Mouse (Mus musculus): ENCODE data around the gene Cmss1. TPM values are rescaled to one million over a fixed set of nuclear protein-coding genes. Genes with fewer than 3 reads are reported as not detected.

The Cmss1 gene
- polyA plus RNA-seq, 1 experiment, result 36.3 TPM

DNA sequence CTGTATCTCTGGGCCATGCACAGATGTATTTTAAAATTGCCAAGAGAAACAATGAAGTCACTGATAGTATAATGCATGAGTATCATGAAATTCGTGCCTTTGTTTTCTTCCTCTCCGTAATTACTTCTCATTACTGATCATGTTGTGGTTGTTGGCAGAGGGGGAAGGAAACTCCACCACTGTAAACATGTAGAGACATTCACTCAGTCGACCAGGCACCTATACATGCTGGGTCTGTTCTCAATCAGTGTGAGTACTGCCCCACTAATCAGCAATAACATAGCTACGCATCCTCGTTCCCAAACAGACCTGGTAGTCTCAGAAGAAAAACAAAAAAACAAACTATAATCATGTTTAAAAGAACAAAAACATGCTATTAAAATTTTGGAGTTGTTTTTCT, 103.9 kb downstream of the Cmss1 start:
- no peak for TF ChIP-seq GATA1 (IDR thresholded peaks at IDR 0.05; ENCODE audit: borderline replicate concordance, low read length)
- no peak for TF ChIP-seq FLI1 (IDR thresholded peaks at IDR 0.05; ENCODE audit: low read length)
- Histone ChIP-seq H3K9me3 (no peaks in the 10 kb centered on the region), H3K4me3 (replicated peaks) (no peak overlapping the region), H3K27me3 (replicated peaks) (no peaks in the 10 kb centered on the region), H3K36me3 (replicated peaks; ENCODE audit: low read length) (peaks cover 5% of the 10 kb centered on the region), H3K4me1 (peaks cover 25% of the 10 kb centered on the region)

DNA sequence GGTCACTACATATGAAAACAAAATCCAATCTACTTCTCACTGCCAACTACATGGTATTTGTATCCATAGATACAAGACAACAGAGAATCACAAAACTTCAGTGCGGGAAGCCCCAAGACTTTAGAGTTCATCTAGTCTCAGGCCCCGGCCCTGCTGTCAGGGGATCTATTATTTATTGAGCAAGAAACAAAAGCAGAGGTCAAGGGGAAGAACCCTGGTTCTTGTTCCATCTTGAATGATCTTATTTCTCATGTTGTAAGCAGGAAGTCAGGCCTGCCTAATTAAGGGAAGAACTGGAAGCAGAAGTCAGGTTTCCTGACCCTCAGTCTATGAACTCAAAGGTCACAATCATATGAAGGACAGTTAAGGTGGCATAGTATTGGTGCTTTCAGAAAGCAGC, 104.4 kb downstream of the Cmss1 start:
- no peaks in the 10 kb centered on the region for H3K27me3 ChIP-seq (replicated peaks)
- TF ChIP-seq FLI1 (IDR thresholded peaks at IDR 0.05; ENCODE audit: low read length) (no peak), GATA1 (IDR thresholded peaks at IDR 0.05; ENCODE audit: borderline replicate concordance, low read length) (no peak)
- peaks cover under 1% of the 10 kb centered on the region for H3K36me3 ChIP-seq (replicated peaks; ENCODE audit: low read length)
- H3K4me3 ChIP-seq (replicated peaks), result no peak overlapping the region
- H3K4me1 ChIP-seq, result peaks cover 25% of the 10 kb centered on the region
- no peaks in the 10 kb centered on the region for H3K9me3 ChIP-seq

DNA sequence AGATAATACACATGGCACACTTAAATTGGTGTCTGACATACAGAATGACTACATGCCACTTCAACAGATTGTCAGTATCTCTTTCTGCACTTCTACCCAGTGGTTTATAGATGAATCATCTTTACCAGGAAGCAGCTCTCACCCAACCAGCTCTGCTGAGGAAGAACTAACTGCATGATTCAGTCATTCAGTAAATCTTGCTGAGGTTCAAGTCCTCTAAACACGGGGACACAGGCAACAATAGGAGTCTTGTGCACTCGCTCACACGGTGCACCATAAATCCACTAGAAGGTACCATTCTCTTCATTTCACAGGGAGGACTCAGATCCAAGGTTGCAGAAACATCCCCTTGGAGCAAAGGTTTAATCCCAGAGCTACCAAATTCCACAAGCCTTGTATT, 105.8 kb downstream of the Cmss1 start:
- H3K36me3 ChIP-seq (replicated peaks; ENCODE audit: low read length), result no peaks in the 10 kb centered on the region
- H3K27me3 ChIP-seq (replicated peaks), result no peaks in the 10 kb centered on the region
- no peaks in the 10 kb centered on the region for H3K9me3 ChIP-seq
- H3K4me1 ChIP-seq, result peaks cover 35% of the 10 kb centered on the region
- TF ChIP-seq FLI1 (IDR thresholded peaks at IDR 0.05; ENCODE audit: low read length) (no peak), GATA1 (IDR thresholded peaks at IDR 0.05; ENCODE audit: borderline replicate concordance, low read length) (no peak)
- H3K4me3 ChIP-seq (replicated peaks), result peak overlapping the region; percentile 1

DNA sequence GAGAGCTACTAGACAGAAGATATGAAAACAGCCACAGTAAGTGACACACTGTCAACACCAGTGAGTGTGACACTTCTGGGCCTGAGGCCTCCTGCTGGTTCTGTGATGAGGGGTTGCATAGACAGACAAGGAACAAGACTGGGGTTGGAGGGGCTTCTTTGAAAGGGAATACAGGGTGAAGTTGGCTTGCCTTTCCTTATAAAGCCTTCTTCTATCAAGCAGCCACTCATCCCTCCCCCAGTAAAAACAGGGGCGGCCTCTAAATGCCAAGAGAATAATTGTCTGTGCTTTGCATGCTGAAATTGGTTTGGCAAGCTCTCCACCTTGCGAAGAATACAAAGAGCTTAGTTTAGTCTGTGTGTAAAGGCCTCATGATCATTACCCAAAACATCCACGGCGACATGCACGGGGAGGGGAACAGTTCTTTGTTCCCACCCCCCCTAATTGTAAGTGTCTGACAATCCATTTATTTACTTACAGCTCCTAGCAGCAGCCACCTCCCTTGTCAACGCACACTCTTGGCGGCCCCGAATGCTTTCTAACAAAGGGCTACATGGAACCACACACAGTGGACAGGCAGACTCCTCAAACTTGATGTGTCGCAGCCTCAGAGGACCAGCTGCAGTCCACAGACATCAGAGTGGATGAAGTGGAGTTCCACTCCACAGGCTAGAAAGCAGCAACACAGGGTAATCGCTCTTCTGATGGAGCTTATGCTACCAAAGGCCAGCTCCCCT, 110.1 kb downstream of the Cmss1 start:
- Histone ChIP-seq H3K9me3 (no peaks in the 10 kb centered on the region), H3K27me3 (replicated peaks) (no peaks in the 10 kb centered on the region), H3K4me1 (peaks cover 30% of the 10 kb centered on the region), H3K36me3 (replicated peaks; ENCODE audit: low read length) (no peaks in the 10 kb centered on the region), H3K4me3 (replicated peaks) (no peak overlapping the region)
- TF ChIP-seq FLI1 (IDR thresholded peaks at IDR 0.05; ENCODE audit: low read length) (no peak), GATA1 (IDR thresholded peaks at IDR 0.05; ENCODE audit: borderline replicate concordance, low read length) (no peak)

DNA sequence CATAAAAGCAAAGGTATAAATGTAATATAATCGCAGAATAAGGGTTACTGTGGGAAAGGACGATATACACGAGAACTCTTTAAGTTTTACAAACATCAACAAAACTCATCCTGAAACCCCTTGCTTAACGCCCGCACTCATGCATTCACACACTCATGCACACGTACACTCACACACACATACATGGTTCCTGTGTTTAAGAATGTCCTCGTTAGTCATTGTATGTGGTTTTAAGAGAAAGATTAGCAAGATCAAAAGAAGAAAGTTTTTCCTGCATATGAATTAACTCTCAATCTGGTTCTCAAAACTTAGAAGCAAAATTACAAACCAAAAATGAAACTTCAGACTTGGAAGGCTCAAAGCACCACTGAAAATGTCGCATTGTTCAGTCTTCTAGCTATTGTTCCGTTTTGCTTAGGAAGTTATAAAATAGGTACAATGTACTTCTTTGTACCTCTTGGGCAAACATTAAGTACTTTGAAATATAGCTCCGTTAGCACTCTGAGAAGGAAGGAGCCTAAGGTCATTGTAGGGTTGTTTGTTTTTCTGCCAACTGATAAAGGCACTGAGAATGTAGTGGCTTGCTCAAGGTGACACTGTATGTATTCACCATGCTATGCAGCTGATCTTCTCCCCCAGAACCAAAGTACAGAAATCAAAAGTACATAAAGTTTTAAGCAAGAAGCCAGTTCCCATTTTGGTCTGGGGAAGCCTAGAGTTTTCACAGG, 111.0 kb downstream of the Cmss1 start:
- no peak overlapping the region for H3K4me3 ChIP-seq (replicated peaks)
- TF ChIP-seq FLI1 (IDR thresholded peaks at IDR 0.05; ENCODE audit: low read length), result no peak
- no peak for TF ChIP-seq GATA1 (IDR thresholded peaks at IDR 0.05; ENCODE audit: borderline replicate concordance, low read length)
- H3K36me3 ChIP-seq (replicated peaks; ENCODE audit: low read length), result no peaks in the 10 kb centered on the region
- no peaks in the 10 kb centered on the region for H3K9me3 ChIP-seq
- no peaks in the 10 kb centered on the region for H3K27me3 ChIP-seq (replicated peaks)
- H3K4me1 ChIP-seq, result peaks cover 23% of the 10 kb centered on the region

DNA sequence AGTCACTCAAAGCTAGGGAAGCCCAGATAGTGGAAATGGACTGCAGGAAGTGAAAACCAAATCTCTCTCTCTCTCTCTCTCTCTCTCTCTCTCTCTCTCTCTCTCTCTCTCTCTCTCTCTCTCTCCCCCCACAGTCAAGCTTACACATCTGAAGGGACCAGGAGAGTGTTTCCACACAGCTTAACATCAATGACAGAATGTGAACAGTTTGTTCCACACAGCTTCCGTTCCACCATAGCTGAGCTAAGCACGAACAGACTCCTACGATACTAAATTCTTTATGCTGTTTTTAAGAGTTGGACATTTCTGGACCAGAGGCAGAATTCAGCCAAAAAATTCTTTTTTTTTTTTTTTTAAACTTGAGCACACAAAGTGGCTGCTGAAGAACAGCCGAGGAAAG, 114.8 kb downstream of the Cmss1 start:
- Histone ChIP-seq H3K9me3 (no peaks in the 10 kb centered on the region), H3K36me3 (replicated peaks; ENCODE audit: low read length) (no peaks in the 10 kb centered on the region), H3K4me3 (replicated peaks) (no peak overlapping the region), H3K4me1 (peaks cover 19% of the 10 kb centered on the region), H3K27me3 (replicated peaks) (no peaks in the 10 kb centered on the region)
- TF ChIP-seq FLI1 (IDR thresholded peaks at IDR 0.05; ENCODE audit: low read length), result no peak
- TF ChIP-seq GATA1 (IDR thresholded peaks at IDR 0.05; ENCODE audit: borderline replicate concordance, low read length), result no peak

DNA sequence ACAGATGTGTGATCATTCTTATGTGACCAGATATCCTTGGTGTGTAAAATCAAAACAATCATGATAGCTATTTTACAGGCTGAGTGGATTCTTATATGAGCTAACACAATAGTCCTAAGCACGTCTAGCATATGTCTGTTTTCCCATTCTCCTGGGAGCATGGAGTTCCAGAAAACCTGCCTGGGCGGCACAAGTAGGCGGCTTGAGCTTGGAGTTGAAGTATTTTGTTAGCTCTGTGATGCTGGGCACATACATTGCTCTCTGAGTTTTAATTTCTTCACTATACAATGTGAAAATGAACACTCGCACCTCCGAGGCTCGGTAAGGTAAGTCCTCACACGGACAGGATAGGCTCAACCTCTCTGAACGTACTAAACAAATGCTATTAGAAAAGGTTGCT, 116.0 kb downstream of the Cmss1 start:
- Histone ChIP-seq H3K4me3 (replicated peaks) (no peak overlapping the region), H3K27me3 (replicated peaks) (no peaks in the 10 kb centered on the region), H3K4me1 (peaks cover 22% of the 10 kb centered on the region), H3K36me3 (replicated peaks; ENCODE audit: low read length) (no peaks in the 10 kb centered on the region), H3K9me3 (no peaks in the 10 kb centered on the region)
- TF ChIP-seq FLI1 (IDR thresholded peaks at IDR 0.05; ENCODE audit: low read length) (no peak), GATA1 (IDR thresholded peaks at IDR 0.05; ENCODE audit: borderline replicate concordance, low read length) (no peak)

DNA sequence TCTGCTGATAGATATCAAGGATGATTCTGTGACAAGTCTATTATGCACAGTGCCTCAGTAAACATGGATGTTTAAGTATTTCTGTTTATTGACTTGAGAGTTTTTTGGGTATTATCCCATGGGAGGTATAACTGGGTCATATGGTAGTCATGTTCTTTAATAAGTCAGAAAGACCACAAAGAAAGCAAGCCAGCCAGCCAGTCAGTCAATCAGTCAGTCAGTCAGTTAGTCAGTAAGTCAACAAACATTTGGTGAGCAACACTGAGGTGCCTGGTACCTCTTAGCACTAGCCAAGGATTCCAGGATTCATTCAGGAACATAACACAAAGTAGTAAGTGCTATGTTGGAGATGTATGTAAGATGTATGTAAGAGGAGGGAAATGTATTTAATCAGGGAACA, 118.0 kb downstream of the Cmss1 start:
- Histone ChIP-seq H3K4me3 (replicated peaks) (no peak overlapping the region), H3K9me3 (no peaks in the 10 kb centered on the region), H3K27me3 (replicated peaks) (no peaks in the 10 kb centered on the region), H3K4me1 (peaks cover 34% of the 10 kb centered on the region), H3K36me3 (replicated peaks; ENCODE audit: low read length) (no peaks in the 10 kb centered on the region)
- no peak for TF ChIP-seq GATA1 (IDR thresholded peaks at IDR 0.05; ENCODE audit: borderline replicate concordance, low read length)
- TF ChIP-seq FLI1 (IDR thresholded peaks at IDR 0.05; ENCODE audit: low read length), result no peak

DNA sequence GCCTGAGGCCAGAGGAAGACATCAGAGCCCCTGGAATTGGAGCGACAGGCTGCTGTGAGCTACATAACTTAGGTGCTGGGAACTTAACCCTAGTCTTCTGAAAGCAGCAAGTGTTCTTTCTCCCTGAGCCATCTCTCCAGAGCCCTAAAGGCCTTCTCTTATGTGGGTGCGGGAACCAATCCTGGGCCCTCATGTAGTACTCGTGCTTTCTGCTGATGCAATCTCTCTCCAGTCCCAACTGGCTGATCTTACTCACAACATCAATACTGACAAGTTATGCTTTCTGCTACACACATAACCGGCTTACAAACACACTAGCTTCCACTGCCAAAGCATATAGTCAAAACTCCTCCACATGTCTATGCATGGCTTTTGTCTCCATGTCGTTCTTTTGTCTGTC, 120.4 kb downstream of the Cmss1 start:
- peaks cover 49% of the 10 kb centered on the region for H3K4me1 ChIP-seq
- no peak overlapping the region for H3K4me3 ChIP-seq (replicated peaks)
- H3K36me3 ChIP-seq (replicated peaks; ENCODE audit: low read length), result no peaks in the 10 kb centered on the region
- no peaks in the 10 kb centered on the region for H3K9me3 ChIP-seq
- TF ChIP-seq FLI1 (IDR thresholded peaks at IDR 0.05; ENCODE audit: low read length) (no peak), GATA1 (IDR thresholded peaks at IDR 0.05; ENCODE audit: borderline replicate concordance, low read length) (no peak)
- no peaks in the 10 kb centered on the region for H3K27me3 ChIP-seq (replicated peaks)

DNA sequence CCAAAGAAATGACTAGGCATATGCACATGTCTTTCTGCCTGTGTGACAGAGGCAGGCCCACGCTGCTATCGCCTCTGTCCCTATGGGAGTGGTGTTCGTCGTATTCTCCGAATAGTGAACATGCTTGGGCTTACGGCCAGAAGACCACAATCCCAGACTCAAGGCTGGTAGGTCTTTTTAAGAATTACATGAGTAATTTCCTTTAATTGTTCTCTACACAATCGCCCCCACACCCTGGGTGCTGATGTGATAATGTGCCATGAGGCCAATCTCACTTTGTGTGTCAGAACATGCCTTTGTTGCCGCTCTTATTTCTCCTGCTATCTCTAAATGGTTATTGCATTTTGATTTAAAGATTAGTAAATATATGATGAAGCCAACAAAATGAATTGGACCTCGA, 121.4 kb downstream of the Cmss1 start:
- Histone ChIP-seq H3K27me3 (replicated peaks) (no peaks in the 10 kb centered on the region), H3K36me3 (replicated peaks; ENCODE audit: low read length) (no peaks in the 10 kb centered on the region), H3K9me3 (no peaks in the 10 kb centered on the region), H3K4me3 (replicated peaks) (peak overlapping the region; percentile 74), H3K4me1 (peaks cover 49% of the 10 kb centered on the region)
- TF ChIP-seq GATA1 (IDR thresholded peaks at IDR 0.05; ENCODE audit: borderline replicate concordance, low read length), result no peak
- no peak for TF ChIP-seq FLI1 (IDR thresholded peaks at IDR 0.05; ENCODE audit: low read length)

All from megakaryocyte, embryonic 14.5 days (primary cell).